Mouse (Mus musculus) CH12.LX (cell line): ENCODE data around the gene Triobp. TPM values are rescaled to one million over a fixed set of nuclear protein-coding genes. Genes with fewer than 3 reads are reported as not detected.

Source experiments
- DNase-seq: peaks from one replicate; pipeline ENCODE4 v3.0.0-alpha.2; 2013; ENCODE audit errors: extremely low read depth
- H3K27ac ChIP-seq: 2 replicates; pipeline ENCODE4 v1.5.1; 2012; ENCODE audit warnings: low read depth, mild to moderate bottlenecking, control low read depth, moderate library complexity; ENCODE audit not compliant: insufficient read depth
- H3K27me3 ChIP-seq: replicated peaks from 2 replicates; pipeline ENCODE3; 2012; ENCODE audit warnings: inconsistent platforms
- H3K36me3 ChIP-seq, 2 experiments: replicated peaks in 1 of 2; 2 replicates each; pipeline versions ENCODE3 to v1.6.1; 2012; ENCODE audit warnings: inconsistent platforms in 1 of 2, low read length in 1 of 2, mild to moderate bottlenecking in 1 of 2, mixed read lengths in 1 of 2, moderate library complexity in 1 of 2; ENCODE audit not compliant: control insufficient read depth in 1 of 2, insufficient read depth in 1 of 2
- H3K4me1 ChIP-seq, 2 experiments: 2 replicates each; pipeline ENCODE4 v1.6.1; 2012; ENCODE audit warnings: inconsistent platforms in 1 of 2, moderate library complexity in 1 of 2; ENCODE audit not compliant: insufficient read depth in 2 of 2, control insufficient read depth in 1 of 2
- H3K4me2 ChIP-seq: 2 replicates; pipeline ENCODE4 v1.6.1; 2012; ENCODE audit warnings: low read depth, mild to moderate bottlenecking, control low read depth; ENCODE audit not compliant: poor library complexity, insufficient read depth, severe bottlenecking
- H3K4me3 ChIP-seq, 3 experiments: fragments of 150-350 bp in 1 of 3; sonication (generic) in 1 of 3; replicated peaks in 1 of 3; 2 replicates each; pipeline versions ENCODE3 to v1.5.1; 2011 to 2012; ENCODE audit warnings: low read depth in 2 of 3, low read length in 2 of 3, mild to moderate bottlenecking in 2 of 3, moderate library complexity in 2 of 3, control low read depth in 1 of 3, improper control_type of control experiment in 1 of 3, inconsistent platforms in 1 of 3, mixed read lengths in 1 of 3; ENCODE audit not compliant: poor library complexity in 1 of 3
- H3K79me2 ChIP-seq: replicated peaks from 2 replicates; pipeline ENCODE4 v1.6.1; 2012; ENCODE audit warnings: mild to moderate bottlenecking, moderate library complexity; ENCODE audit not compliant: control insufficient read depth, poor library complexity, insufficient read depth, severe bottlenecking; ENCODE audit errors: extremely low read depth
- H3K9ac ChIP-seq: 2 replicates; pipeline ENCODE4 v1.6.1; 2012; ENCODE audit warnings: low read depth, mild to moderate bottlenecking, control low read depth, moderate library complexity; ENCODE audit not compliant: insufficient read depth
- H3K9me3 ChIP-seq: replicated peaks from 2 replicates; pipeline ENCODE3; 2012; ENCODE audit warnings: low read length, inconsistent platforms, mixed read lengths
- BHLHE40 ChIP-seq: IDR thresholded peaks from 2 replicates; pipeline ENCODE4 v1.6.1; 2011; ENCODE audit warnings: mild to moderate bottlenecking, low read depth, low read length, improper control_type of control experiment
- CHD1 ChIP-seq: IDR thresholded peaks from 2 replicates; pipeline ENCODE4 v1.6.1; 2012; ENCODE audit warnings: low read depth, low read length, improper control_type of control experiment, inconsistent platforms
- CHD2 ChIP-seq: IDR thresholded peaks from 2 replicates; pipeline ENCODE4 v1.6.1; 2011; ENCODE audit warnings: low read length, improper control_type of control experiment
- CTCF ChIP-seq, 2 experiments: IDR thresholded peaks in 1 of 2; conservative IDR thresholded peaks in 1 of 2; 2 replicates each; pipeline ENCODE4 v1.5.1; 2011 to 2012; ENCODE audit warnings: low read depth in 2 of 2, low read length in 2 of 2, improper control_type of control experiment in 1 of 2, inconsistent platforms in 1 of 2, mild to moderate bottlenecking in 1 of 2, moderate library complexity in 1 of 2
- ELF1 ChIP-seq: IDR thresholded peaks from 2 replicates; pipeline ENCODE4 v1.6.1; 2014; ENCODE audit warnings: low read depth, mild to moderate bottlenecking, inconsistent platforms, low read length, improper control_type of control experiment
- EP300 ChIP-seq: IDR thresholded peaks from 2 replicates; pipeline ENCODE4 v1.6.1; 2011; ENCODE audit warnings: low read length, improper control_type of control experiment
- ETS1 ChIP-seq: conservative IDR thresholded peaks from 2 replicates; pipeline ENCODE4 v1.6.1; 2012; ENCODE audit warnings: low read depth, mild to moderate bottlenecking, inconsistent platforms, low read length, improper control_type of control experiment, moderate library complexity
- GABPA ChIP-seq: IDR thresholded peaks from 2 replicates; pipeline ENCODE4 v1.6.1; 2012; ENCODE audit warnings: low read depth, low read length, improper control_type of control experiment, inconsistent platforms; ENCODE audit not compliant: insufficient replicate concordance
- IRF4 ChIP-seq: IDR thresholded peaks from 2 replicates; pipeline ENCODE4 v1.6.1; 2014; ENCODE audit warnings: low read depth, mild to moderate bottlenecking, inconsistent platforms, low read length, improper control_type of control experiment
- JUN ChIP-seq: IDR thresholded peaks from 2 replicates; pipeline ENCODE4 v1.6.1; 2011; ENCODE audit warnings: low read depth, mild to moderate bottlenecking, low read length, improper control_type of control experiment, moderate library complexity; ENCODE audit not compliant: insufficient read depth
- JUND ChIP-seq: conservative IDR thresholded peaks from 2 replicates; pipeline ENCODE4 v1.6.1; 2011; ENCODE audit warnings: low read depth, low read length, improper control_type of control experiment
- KAT2A ChIP-seq: IDR thresholded peaks from 2 replicates; pipeline ENCODE4 v1.6.1; 2012; ENCODE audit warnings: low read length, improper control_type of control experiment, inconsistent platforms; ENCODE audit not compliant: insufficient replicate concordance
- MAFK ChIP-seq: IDR thresholded peaks from 2 replicates; pipeline ENCODE4 v1.6.1; 2011; ENCODE audit warnings: low read length, improper control_type of control experiment; ENCODE audit not compliant: insufficient replicate concordance
- MAX ChIP-seq: IDR thresholded peaks from 2 replicates; pipeline ENCODE4 v1.6.1; 2011; ENCODE audit warnings: low read length, improper control_type of control experiment
- MEF2A ChIP-seq: IDR thresholded peaks from 2 replicates; pipeline ENCODE4 v1.6.1; 2014; ENCODE audit warnings: low read depth, mild to moderate bottlenecking, inconsistent platforms, low read length, improper control_type of control experiment, borderline replicate concordance
- MXI1 ChIP-seq: IDR thresholded peaks from 2 replicates; pipeline ENCODE4 v1.6.1; 2011; ENCODE audit warnings: mild to moderate bottlenecking, low read depth, low read length, improper control_type of control experiment
- MYC ChIP-seq: IDR thresholded peaks from 2 replicates; pipeline ENCODE4 v1.6.1; 2011; ENCODE audit warnings: low read depth, mild to moderate bottlenecking, improper control_type of control experiment, low read length
- NELFE ChIP-seq: IDR thresholded peaks from 2 replicates; pipeline ENCODE4 v1.6.1; 2011; ENCODE audit warnings: low read depth, low read length, improper control_type of control experiment
- POLR2AphosphoS2 ChIP-seq: IDR thresholded peaks from 2 replicates; pipeline ENCODE4 v1.6.1; 2011; ENCODE audit warnings: low read depth, low read length, improper control_type of control experiment
- RAD21 ChIP-seq: IDR thresholded peaks from 2 replicates; pipeline ENCODE4 v1.6.1; 2011; ENCODE audit warnings: low read depth, mild to moderate bottlenecking, low read length, improper control_type of control experiment, moderate library complexity
- SIN3A ChIP-seq: IDR thresholded peaks from 2 replicates; pipeline ENCODE4 v1.6.1; 2012; ENCODE audit warnings: low read length, improper control_type of control experiment, inconsistent platforms
- TCF12 ChIP-seq: IDR thresholded peaks from 2 replicates; pipeline ENCODE4 v1.6.1; 2014; ENCODE audit warnings: low read depth, mild to moderate bottlenecking, inconsistent platforms, low read length, improper control_type of control experiment
- USF1 ChIP-seq: IDR thresholded peaks from 2 replicates; pipeline ENCODE4 v1.6.1; 2014; ENCODE audit warnings: low read depth, mild to moderate bottlenecking, inconsistent platforms, low read length, improper control_type of control experiment
- ZC3H11A ChIP-seq: IDR thresholded peaks from 2 replicates; pipeline ENCODE4 v1.6.1; 2012; ENCODE audit warnings: low read depth, mild to moderate bottlenecking, inconsistent platforms, low read length, improper control_type of control experiment
- ZKSCAN1 ChIP-seq: IDR thresholded peaks from 2 replicates; pipeline ENCODE4 v1.6.1; 2012; ENCODE audit warnings: low read depth, inconsistent platforms, low read length, improper control_type of control experiment, borderline replicate concordance
- ZMIZ1 ChIP-seq: IDR thresholded peaks from 2 replicates; pipeline ENCODE4 v1.6.1; 2012; ENCODE audit warnings: low read depth, mild to moderate bottlenecking, inconsistent platforms, low read length, improper control_type of control experiment
- ZNF384 ChIP-seq: IDR thresholded peaks from 2 replicates; pipeline ENCODE4 v1.6.1; 2012; ENCODE audit warnings: low read depth, low read length, improper control_type of control experiment, inconsistent platforms
- dilution Hi-C: fragments of 300-500 bp; cut with MboI; formaldehyde crosslinking; loops from 2 replicates; pipeline ENCODE4 v1.14.3; 2020; ENCODE audit warnings: low sequenced_read_pairs; ENCODE audit not compliant: extremely low pct_unique_long_range_greater_than_20kb, extremely low pct_ligation_motif_present
- in situ Hi-C: fragments of 300-500 bp; cut with MboI; formaldehyde crosslinking; loops from 3 replicates; pipeline ENCODE4 v1.14.3; 2019; ENCODE audit warnings: low sequenced_read_pairs, low pct_ligation_motif_present, low pct_unique_long_range_greater_than_20kb, mixed read lengths
- polyA plus RNA-seq: library from polyadenylated mRNA; unstranded; fragments of >175 nt; gene quantifications from 2 replicates; pipeline ENCODE4 v1.2.1, GENCODE M21; 2012; ENCODE audit warnings: low read depth; ENCODE audit not compliant: insufficient read length
- total RNA-seq, 2 experiments: library from RNA; depleted of rRNA; stranded (reverse); fragments of 300-350 nt in 1 of 2; fragments of >200 nt in 1 of 2; gene quantifications; 2 replicates each; pipeline ENCODE4 v1.2.3; 2012 to 2014

The Triobp gene
- total and polyA plus RNA-seq, 3 experiments, result 11.5 to 31.0 (median 25.5) TPM

GRCm38 (mm10) chr15:78919914-78920313, 27.6 kb upstream of the Triobp start:
- in situ Hi-C loops (loop anchor here (25.0 kb wide), 1 partner anchor 417 kb away; the partner anchor contains the start of genes Maff and Pla2g6), dilution Hi-C loops (no loop called here)
- Histone ChIP-seq H3K9me3 (peaks cover 3% of the 10 kb centered on the region), H3K27ac (peak overlapping the region; percentile 57), H3K4me3 (no peak overlapping the region), H3K4me1 (peaks cover 28 to 63% of the 10 kb centered on the region in 2 experiments), H3K36me3 (peaks cover 4 to 39% of the 10 kb centered on the region in 2 experiments), H3K27me3 (no peaks in the 10 kb centered on the region)
- no peak for DNase-seq
- TF ChIP-seq CTCF (conservative IDR thresholded peaks at IDR 0.05 in 1 of 2, IDR thresholded peaks at IDR 0.05 in 1 of 2; ENCODE audit: low read depth in 2 of 2, low read length in 2 of 2) (no peak), EP300 (peak; percentile 77), ZC3H11A (no peak), ETS1 (peak; percentile 33; the same call in 1 of the 2 replicates), MEF2A (peak; percentile 51; the same call in 1 of the 2 replicates), ZNF384 (no peak), IRF4 (peak; percentile 92), MAX (peak; percentile 32; the same call in 1 of the 2 replicates), ZMIZ1 (no peak), MAFK (no peak; the same call in 1 of the 2 replicates), BHLHE40 (peak; percentile 21; the same call in 1 of the 2 replicates), MXI1 (0 out of 2 replicates have a peak, but pooled peaks have one; percentile 32), ZKSCAN1 (no peak), KAT2A (no peak), CHD1 (no peak), ELF1 (0 out of 2 replicates have a peak, but pooled peaks have one; percentile 19), POLR2AphosphoS2 (no peak), TCF12 (peak; percentile 46; the same call in 1 of the 2 replicates), GABPA (no peak), CHD2 (0 out of 2 replicates have a peak, but pooled peaks have one; percentile 26), SIN3A (no peak), NELFE (no peak), JUND (peak; percentile 77), MYC (no peak), RAD21 (no peak), USF1 (no peak), JUN (no peak; the same call in 1 of the 2 replicates)
- TF ChIP-seq, all 38 proteins: peak for 11
- Histone ChIP-seq H3K79me2 (no peaks in the 10 kb centered on the region), H3K4me2 (peak overlapping the region; percentile 9; the same call in 1 of the 2 replicates), H3K9ac (peak overlapping the region; percentile 0; the same call in 1 of the 2 replicates)
